Mouse (Mus musculus) ovary, postnatal 36 days (tissue): ENCODE results near the gene Sdhc.
A peak's percentile ranks its signal among the peaks of the same experiment; 100 is the strongest.
"Not testable (repeated sequence)": the region's sequence is repeated elsewhere in the genome, so short reads cannot be mapped to it uniquely, and the experiment has no call there.

Experiments used
- DNase-seq: peaks from one replicate; pipeline ENCODE4 v3.0.0; 2022; ENCODE audit warnings: low spot score, mixed read lengths

Sdhc gene

DNA sequence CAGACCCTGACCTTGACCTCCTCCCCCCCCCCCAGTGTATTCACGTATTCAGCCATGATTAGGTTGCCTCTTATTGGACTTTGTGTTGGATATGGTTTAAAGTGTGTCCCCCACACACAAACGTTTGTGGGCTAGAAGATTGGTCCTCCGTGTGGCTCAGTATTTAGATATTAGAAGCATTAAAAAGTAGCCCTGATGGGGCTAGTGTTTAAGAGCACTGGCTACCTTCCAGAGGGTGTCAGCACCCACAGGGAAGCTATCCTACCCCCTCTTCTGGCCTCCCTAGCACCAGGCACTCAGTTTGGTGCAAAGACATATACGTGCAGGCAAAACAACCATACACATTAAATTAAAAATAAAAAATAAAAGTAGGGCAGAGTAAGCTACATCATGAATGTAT lies 37.4 kb downstream of the Sdhc start:
- DNase-seq, result no peak

DNA sequence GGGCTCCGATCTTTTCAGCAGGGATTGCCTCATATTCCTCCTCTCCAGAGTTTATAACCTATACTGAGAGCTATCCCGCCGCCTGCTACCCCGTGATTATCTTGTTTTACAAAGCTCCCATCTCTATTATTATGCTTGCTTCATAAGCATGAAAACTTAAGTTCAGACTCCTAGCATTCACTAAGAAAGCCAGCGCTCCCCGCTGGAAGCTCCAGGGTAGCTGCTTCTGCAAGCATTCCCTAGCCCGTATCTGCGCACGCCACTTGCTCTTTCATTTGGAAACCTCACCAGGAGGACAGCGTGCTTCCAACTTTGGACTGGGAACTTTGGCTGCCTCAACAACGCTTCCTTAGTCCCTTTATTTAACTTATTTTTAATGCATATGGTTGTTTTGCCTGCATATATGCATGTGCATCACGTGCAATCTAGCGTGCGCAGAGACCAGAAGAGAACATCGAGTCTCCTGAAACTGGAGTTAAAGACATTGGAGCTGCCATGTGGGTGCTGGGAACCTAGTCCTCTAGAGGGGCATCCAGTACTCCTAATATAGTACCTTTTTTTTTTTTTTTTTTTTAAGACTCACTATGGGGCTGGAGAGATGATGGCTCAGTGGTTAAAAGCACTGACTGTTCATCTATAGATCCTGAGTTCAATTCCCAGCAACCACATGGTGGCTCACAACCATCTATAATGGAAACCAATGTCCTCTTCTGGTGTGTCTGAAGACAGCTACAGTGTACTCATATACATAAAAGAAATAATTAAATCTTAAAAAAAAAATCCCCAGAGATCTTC lies 38.4 kb downstream of the Sdhc start:
- DNase-seq, result peak; percentile 62

DNA sequence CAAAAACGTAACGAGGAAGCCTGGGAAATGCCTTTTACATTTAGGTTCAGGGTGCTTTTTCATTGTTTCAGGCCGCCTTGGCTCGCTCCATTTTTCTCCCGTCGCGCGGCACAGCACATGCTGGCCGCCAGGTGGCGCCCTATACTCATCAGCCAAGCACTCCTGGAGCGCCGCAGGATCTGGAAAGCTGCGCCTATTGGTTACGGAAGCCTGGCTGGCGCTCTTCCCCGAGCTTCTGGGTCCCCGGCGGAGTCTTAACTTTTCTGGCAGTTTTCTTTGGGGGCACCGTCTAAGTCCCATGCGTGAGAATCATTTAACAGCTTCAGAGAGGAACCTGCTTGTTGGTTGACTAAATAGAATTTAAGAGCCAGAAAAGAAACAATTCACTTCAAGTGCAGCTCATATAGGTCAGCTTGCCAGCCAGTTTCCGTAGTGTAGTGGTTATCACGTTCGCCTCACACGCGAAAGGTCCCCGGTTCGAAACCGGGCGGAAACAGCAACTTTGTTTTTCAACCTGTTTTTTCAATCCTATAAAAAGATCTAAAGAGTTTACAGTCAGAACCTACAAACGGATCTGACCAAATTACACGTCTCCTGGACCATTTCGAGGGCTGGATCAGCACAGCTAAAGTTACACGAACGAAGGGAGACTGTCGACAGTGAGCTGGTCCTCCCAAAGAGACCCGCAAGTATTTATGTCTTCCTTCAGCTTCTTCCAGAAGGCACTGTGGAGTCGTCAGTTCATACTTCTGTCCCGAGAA lies 39.2 kb downstream of the Sdhc start:
- DNase-seq, result peak; percentile 92

GRCm38 (mm10) chr1:171110659-171111019 lies 39.8 kb downstream of the Sdhc start:
- DNase-seq, result no peak

- no peak for DNase-seq
Measured at GRCm38 (mm10) chr1:171109620-171110019, 40.8 kb downstream of the Sdhc start.

DNA sequence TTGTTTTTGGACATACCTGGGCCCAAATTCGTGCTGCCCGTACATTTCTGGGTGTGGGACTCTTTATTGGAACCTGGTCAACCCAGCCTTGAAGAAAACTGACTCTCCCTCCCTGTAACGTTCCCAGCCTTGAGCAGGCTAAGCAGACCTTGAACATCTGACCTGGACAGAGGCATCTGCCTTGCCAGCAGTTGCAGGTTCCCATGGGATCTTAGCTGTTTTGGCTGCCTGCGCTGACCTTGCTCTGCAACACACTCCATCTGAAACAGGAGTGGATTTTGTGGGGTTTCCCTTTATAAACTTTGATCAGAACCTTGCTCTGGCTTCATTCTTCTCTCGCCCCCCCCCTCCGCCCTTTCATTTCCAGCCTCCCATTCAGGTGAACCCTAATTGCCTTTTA lies 45.2 kb downstream of the Sdhc start:
- DNase-seq, result peak; percentile 37

DNA sequence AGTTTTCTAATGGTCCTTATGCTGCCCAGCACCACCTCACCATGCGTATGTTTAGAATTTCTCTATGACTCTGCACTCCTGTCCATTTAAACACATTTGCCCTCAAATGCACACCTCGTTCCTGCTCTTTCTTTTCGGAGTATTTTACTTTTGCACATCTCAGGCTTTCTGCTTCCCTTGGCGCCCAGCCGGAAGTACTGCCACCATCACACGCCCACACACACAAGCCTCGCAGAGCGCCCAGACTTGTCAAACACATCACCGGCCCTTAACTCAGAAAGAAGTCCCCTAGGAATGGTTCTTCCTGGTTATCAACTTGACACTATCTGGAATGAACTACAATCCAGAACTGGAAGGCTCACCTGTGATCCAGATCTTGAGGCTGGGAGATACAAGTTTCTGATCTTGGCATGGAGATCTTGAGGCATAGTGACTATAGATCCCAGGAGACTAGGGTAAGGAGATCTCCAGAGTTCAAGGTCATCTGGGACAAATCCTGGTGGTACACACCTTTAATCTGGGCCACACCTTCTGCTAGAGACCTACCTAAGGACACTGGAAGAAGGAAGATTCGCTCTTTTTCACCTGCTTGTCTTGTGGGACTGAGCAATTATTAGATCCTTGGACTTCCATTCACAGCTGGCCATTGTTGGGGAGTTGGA lies 47.1 kb downstream of the Sdhc start:
- DNase-seq, result no peak

DNA sequence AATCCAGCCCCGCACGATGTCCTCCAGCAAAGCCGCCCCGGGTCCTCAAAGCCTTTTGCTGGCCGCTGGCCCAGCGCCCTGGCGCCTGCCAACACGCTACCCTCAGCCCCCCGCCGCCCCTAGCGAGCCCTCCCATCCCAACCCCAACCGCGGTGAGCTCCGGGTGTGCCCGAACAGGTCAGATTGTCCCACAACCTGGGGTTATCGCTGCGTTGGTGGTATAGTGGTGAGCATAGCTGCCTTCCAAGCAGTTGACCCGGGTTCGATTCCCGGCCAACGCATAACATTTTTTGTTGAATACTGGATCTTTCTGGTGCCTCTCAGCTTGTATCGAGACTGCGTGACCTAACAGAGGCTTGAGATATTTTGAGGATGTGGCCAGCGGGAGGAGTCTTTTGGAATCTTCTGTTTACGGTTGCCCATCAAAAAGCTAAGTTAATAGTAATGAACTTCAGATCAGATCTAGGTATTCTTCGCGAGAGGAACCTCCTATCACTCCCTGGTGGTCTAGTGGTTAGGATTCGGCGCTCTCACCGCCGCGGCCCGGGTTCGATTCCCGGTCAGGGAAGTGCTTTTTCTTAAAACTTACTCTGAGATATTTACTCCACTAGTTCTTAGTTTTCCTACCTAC lies 47.7 kb downstream of the Sdhc start:
- peak; percentile 79 for DNase-seq

GRCm38 (mm10) chr1:171101733-171102546 lies 48.5 kb downstream of the Sdhc start:
- DNase-seq, result peak; percentile 84

- DNase-seq, result no peak
Measured at GRCm38 (mm10) chr1:171101033-171101432, 49.4 kb downstream of the Sdhc start.

DNA sequence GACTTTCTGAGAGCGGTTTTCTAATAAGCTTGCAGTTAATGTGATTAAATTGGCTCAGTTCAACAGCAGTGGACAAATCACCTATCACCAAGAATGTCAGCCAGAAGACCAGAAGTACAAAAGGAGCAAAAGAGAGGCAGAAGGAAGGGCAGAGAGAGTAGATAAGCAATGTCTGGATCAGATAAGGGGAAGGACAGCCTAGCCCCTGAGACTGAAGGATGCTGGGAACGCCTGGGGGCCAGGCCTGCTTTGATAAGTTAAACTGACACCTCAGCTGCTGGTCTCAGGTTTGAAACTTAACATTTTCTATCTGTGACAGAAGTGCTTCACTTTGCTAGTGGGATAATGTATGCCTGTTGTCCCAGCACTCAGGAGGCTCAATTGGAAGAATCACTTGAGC lies 52.8 kb downstream of the Sdhc start:
- DNase-seq, result no peak

GRCm38 (mm10) chr1:171097136-171097535 lies 53.3 kb downstream of the Sdhc start:
- no peak for DNase-seq

GRCm38 (mm10) chr1:171096110-171096964 lies 54.1 kb downstream of the Sdhc start:
- no peak for DNase-seq

DNA sequence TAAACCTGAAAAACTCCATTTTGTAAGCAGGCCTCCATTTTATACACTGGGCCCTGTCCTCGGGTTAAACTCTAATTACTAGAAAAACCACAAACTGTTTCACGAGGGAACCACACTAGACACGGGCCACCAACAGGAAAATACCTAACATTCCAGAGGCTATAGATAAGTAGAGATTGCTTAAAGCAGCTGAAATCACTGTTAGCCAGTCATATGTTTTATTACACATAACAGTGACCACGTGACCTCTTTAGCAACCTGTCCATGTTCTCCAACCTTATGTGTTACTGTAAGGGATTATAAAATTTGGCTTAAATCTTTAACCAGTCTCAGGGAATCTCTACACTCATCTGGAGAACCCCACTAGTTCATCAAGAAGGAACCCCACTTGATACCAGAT lies 56.0 kb downstream of the Sdhc start:
- DNase-seq, result no peak

DNA sequence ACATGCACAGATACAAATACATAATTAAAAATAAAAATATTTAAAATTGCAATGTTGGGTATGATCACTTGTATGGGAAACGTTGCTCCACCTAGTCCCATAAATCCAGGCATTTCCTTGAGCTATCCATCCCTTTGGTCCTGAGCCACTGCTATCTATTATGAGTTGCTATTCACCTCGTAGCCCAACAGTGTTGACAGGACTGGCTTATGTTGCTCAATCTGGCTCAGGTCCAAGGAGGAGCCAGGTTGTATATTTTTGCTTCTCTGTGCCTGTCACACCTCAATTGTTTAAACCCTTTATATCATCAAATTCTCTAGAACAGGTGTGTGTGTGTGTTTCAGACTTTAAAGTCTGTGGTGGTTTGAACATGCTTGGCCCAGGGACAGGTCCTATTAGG lies 59.6 kb downstream of the Sdhc start:
- DNase-seq, result no peak

DNA sequence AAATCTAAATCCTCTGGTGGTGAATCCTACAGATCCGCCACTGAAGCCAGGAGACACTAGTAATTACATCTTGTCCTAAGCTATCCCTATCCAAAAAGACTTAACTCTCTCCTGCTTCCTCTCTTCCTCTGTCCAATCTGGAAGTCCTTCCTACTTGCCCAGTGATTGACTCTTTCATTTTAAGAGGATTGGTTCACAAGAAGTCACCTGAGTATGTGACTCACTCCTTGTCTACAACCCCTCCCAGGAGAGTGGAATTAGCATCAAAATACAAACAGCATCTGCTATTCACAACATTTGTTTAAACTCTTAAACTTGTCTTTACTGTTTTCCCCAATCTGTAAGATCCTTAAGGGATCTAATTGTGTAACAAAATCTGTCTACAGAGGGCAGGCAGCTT lies 60.5 kb downstream of the Sdhc start:
- DNase-seq, result no peak

DNA sequence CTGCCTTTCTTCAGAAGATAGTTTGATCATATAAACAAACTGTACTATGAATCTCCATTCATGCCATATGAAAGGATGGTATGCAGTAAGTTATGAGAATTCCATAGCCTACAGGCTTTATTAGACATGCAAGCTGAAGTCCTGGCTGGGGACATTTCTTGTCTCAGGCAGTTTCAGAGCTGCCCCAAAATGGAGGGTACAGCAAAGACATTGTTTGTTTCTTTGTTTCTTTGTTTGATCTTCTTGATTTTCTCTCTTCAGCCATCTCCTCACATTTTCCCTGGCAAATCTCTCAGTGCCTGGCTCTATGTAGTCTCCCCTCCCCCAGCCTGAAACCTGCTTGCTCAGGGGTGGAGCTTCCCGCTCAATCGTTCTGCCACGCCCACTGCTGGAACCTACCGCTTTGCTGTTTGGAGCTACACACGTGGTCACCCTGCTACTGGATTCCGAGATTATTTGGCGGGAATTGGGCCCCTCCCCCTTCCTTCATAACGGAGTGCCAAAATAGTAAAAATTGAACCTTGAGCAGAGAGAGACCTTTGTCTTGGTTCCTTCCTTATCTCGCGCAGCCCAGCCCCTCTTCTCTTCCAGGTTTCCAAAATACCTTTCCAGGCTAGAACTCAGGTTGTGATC lies 62.0 kb downstream of the Sdhc start:
- DNase-seq, result not testable (repeated sequence)

GRCm38 (mm10) chr1:171085718-171086117 lies 64.7 kb downstream of the Sdhc start:
- no peak for DNase-seq

DNA sequence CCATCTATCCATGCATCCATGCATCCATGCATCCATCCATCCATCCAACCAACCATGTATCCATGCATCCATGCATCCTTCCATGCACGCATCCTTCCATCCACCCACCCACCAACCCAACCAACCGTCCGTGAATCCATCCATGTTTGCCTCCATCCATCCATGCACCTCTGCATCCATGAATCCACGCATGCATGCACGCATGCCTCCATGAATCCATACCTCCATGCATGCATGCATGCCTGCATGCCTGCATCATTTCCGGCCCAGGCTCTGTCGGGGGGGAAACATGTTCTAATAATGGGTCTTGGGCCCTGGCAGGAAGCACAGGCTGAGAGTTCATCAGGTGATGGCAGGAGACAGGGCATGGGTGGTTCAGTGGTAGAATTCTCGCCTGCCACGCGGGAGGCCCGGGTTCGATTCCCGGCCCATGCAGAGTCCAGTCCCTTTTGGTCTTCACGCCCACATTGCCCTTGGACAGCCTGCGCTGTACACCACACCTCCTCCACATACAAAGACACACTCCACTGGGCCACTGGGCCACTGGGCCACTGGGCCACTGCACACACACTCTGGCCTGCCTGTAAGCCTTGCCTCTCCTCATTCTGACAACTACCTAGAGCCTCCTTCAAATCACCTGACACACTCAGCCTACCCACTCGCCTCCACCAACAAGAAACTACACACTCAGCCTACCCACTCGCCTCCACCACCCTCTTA lies 68.7 kb downstream of the Sdhc start:
- DNase-seq, result not testable (repeated sequence)
